Mouse (Mus musculus): Measurements from ENCODE around the gene Rnf227.

- TF ChIP-seq GATA1 (IDR thresholded peaks at IDR 0.05; ENCODE audit: low read length) (no peak), TAL1 (IDR thresholded peaks at IDR 0.05; ENCODE audit: low read length) (no peak)
These were observed 29.9 kb downstream of the Rnf227 start for GRCm38 (mm10) chr11:69369990-69370816.
